In the genomic region with DNA sequence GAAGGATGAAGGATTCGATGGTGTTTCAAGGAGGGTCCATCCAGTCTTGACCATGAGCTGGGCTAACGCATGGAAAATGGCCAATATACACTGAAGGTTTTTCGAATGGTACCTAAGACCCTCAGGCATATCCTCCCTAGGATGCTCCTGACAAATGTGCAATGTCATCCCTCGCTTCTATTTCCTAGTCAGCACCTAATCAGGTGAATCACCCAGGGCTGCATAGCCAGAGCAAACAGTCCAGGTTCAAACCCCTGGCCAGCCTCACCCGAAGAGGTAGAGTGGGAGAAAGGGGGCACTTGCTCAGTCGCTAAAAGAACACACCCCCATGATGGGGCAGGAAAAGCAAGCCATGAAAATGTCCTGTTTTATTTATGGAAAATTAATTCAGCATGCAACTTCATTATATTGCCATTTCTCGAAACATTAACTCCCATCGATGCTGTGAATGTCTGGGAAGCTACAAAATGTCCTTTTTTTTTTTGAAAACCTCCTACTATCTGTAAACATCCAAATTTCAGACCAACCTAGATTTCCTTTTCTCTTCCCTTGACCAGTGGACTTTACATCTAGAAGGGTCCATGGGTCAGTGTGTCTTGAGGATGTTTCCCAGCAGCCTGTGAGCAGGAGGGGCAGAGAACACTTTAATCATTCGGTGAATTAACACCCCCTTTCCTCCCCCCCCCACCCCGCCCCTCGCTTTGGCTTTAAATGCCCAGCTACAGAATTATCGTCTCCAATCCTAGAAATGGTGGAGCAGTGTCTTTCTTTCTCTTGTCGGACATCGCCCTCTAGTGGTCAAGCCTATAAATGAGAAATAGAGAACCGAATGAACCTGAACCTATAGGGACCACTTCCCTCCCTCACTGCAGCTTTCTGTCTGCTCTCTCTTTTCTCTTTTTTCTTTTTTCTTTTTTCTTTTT, we compare ENCODE assay signal across 9 mouse cellular contexts.
A peak's percentile ranks its signal among the peaks of the same experiment; 100 is the strongest.
DNase-seq lines count a peak whose midpoint lies in the region; ATAC-seq and TF ChIP-seq lines count a peak whose summit lies in the region.
"Had no signal": no experiment of that assay in that cellular context is flagged by ENCODE, and none has a peak within 500 bp of the region (broad histone marks: within the 10 kb centered on the region; RNA-seq: fewer than 3 reads in every experiment).

No protein-coding gene starts in this region.

- H3K27me3 ChIP-seq in heart, adult 2 months (ENCODE audit: control insufficient read depth, insufficient read depth, low read length): peaks cover 2% of the 10 kb centered on the region; the same call in 1 of the 2 replicates
- peaks cover 6% of the 10 kb centered on the region; the same call in 1 of the 2 replicates for H3K27me3 ChIP-seq in forebrain, embryonic 12.5 days
- H3K27me3 ChIP-seq in hindbrain, postnatal 0 days (ENCODE audit: insufficient read depth, low read length): no peaks in the 10 kb centered on the region
- peaks cover 10% of the 10 kb centered on the region; the same call in 1 of the 2 replicates for H3K27me3 ChIP-seq in midbrain, embryonic 12.5 days

- DNase-seq in heart, adult 2 months: peak; percentile 17 to 45
- DNase-seq in heart, postnatal 25 days (ENCODE audit: low spot score): no peak
- DNase-seq in c-Kit-positive CD71-negative TER-119-negative erythroid progenitor cells, embryonic 14.5 days (ENCODE audit: low read depth): peak; percentile 76
- peak; percentile 91 for DNase-seq in hindbrain, postnatal 0 days (ENCODE audit: low spot score)
- DNase-seq in left cerebral cortex, adult 11 months (ENCODE audit: low spot score): peak; percentile 62
- peak; percentile 36 to 53 for DNase-seq in spleen, postnatal 36 days (ENCODE audit: low spot score in 2 of 2)

- intact Hi-C loops in heart, adult 2 months (cut with DNase I): loop anchor here (1.0 to 5.0 kb wide), 4 partner anchors 121 to 565 kb away; no protein-coding TSS in a partner anchor
- intact Hi-C loops in heart, postnatal 25 days (cut with DNase I): loop anchor here (1.0 to 2.0 kb wide), 2 partner anchors 494 to 565 kb away; no protein-coding TSS in a partner anchor

- peak; percentile 75 for TF ChIP-seq CTCF in heart, adult 2 months (IDR thresholded peaks at IDR 0.05)
- peak; percentile 79 for TF ChIP-seq CTCF in hindbrain, postnatal 0 days (IDR thresholded peaks at IDR 0.05; ENCODE audit: low read depth)

- 37% methylated on average over 15 of the region's 15 CpGs for WGBS in heart, adult 2 months
- WGBS in forebrain, embryonic 12.5 days: 41% methylated on average over 15 of the region's 15 CpGs
- 33% methylated on average over 15 of the region's 15 CpGs for WGBS in hindbrain, postnatal 0 days
- 41% methylated on average over 15 of the region's 15 CpGs for WGBS in midbrain, embryonic 12.5 days

- H3K36me3 ChIP-seq in heart, adult 2 months (ENCODE audit: control insufficient read depth, insufficient read depth, low read length): no peaks in the 10 kb centered on the region
- H3K36me3 ChIP-seq in forebrain, embryonic 12.5 days (replicated peaks): no peaks in the 10 kb centered on the region
- no peaks in the 10 kb centered on the region for H3K36me3 ChIP-seq in hindbrain, postnatal 0 days (ENCODE audit: insufficient read depth, low read length)
- H3K36me3 ChIP-seq in midbrain, embryonic 12.5 days: no peaks in the 10 kb centered on the region

- H3K9me3 ChIP-seq in forebrain, embryonic 12.5 days: no peaks in the 10 kb centered on the region
- no peaks in the 10 kb centered on the region for H3K9me3 ChIP-seq in hindbrain, postnatal 0 days (ENCODE audit: low read length)
- no peaks in the 10 kb centered on the region for H3K9me3 ChIP-seq in midbrain, embryonic 12.5 days
- H3K9me3 ChIP-seq: megakaryocyte, embryonic 14.5 days had no signal

- no peak overlapping the region for H3K9ac ChIP-seq in heart, adult 2 months (ENCODE audit: low read depth, low read length)
- H3K9ac ChIP-seq in forebrain, embryonic 12.5 days: no peak overlapping the region
- H3K9ac ChIP-seq in hindbrain, postnatal 0 days (replicated peaks; ENCODE audit: low read length): no peak overlapping the region
- no peak overlapping the region for H3K9ac ChIP-seq in midbrain, embryonic 12.5 days (replicated peaks)

- peak; percentile 64 for ATAC-seq in forebrain, embryonic 12.5 days (ENCODE audit: low FRiP score)
- peak; percentile 91 for ATAC-seq in hindbrain, postnatal 0 days
- ATAC-seq in midbrain, embryonic 12.5 days (ENCODE audit: low FRiP score, low read depth): peak; percentile 55; the same call in 1 of the 2 replicates

- no peak overlapping the region for H3K4me2 ChIP-seq in forebrain, embryonic 12.5 days
- H3K4me2 ChIP-seq in hindbrain, postnatal 0 days (ENCODE audit: low read depth, low read length): peak overlapping the region; percentile 17; the same call in 1 of the 2 replicates
- H3K4me2 ChIP-seq in midbrain, embryonic 12.5 days (replicated peaks): peak overlapping the region; percentile 31

- no peak for TF ChIP-seq EP300 in heart, adult 2 months (IDR thresholded peaks at IDR 0.05; ENCODE audit: insufficient read depth, low read depth, low read length)

- no peak for TF ChIP-seq POLR2A in heart, adult 2 months (IDR thresholded peaks at IDR 0.05; ENCODE audit: insufficient read depth, low read depth, low read length)

- no peaks in the 10 kb centered on the region for H3K79me2 ChIP-seq in heart, adult 2 months (replicated peaks; ENCODE audit: control insufficient read depth, insufficient read depth, low read length)

- H3K27ac ChIP-seq in heart, adult 2 months: no peak overlapping the region
- no peak overlapping the region for H3K27ac ChIP-seq in forebrain, embryonic 12.5 days
- H3K27ac ChIP-seq in hindbrain, postnatal 0 days: no peak overlapping the region
- H3K27ac ChIP-seq in midbrain, embryonic 12.5 days (replicated peaks): no peak overlapping the region

- H3K4me1 ChIP-seq in heart, adult 2 months (ENCODE audit: control insufficient read depth, insufficient read depth, low read length): no peaks in the 10 kb centered on the region
- no peaks in the 10 kb centered on the region; the same call in 1 of the 2 replicates for H3K4me1 ChIP-seq in forebrain, embryonic 12.5 days
- no peaks in the 10 kb centered on the region for H3K4me1 ChIP-seq in hindbrain, postnatal 0 days (ENCODE audit: insufficient read depth, low read length)
- peaks cover 9% of the 10 kb centered on the region; the same call in 1 of the 2 replicates for H3K4me1 ChIP-seq in midbrain, embryonic 12.5 days
- H3K4me1 ChIP-seq: megakaryocyte, embryonic 14.5 days had no signal

- H3K4me3 ChIP-seq in heart, adult 2 months: no peak overlapping the region
- H3K4me3 ChIP-seq in forebrain, embryonic 12.5 days (replicated peaks): no peak overlapping the region
- H3K4me3 ChIP-seq in hindbrain, postnatal 0 days (ENCODE audit: low read length): no peak overlapping the region
- no peak overlapping the region for H3K4me3 ChIP-seq in midbrain, embryonic 12.5 days
- H3K4me3 ChIP-seq: megakaryocyte, embryonic 14.5 days had no signal
